Mouse (Mus musculus): ENCODE measurements around the gene Ppp1ca. TPM values are rescaled to one million over a fixed set of nuclear protein-coding genes. Genes with fewer than 3 reads are reported as not detected.

Ppp1ca gene
- total and polyA plus RNA-seq, 2 experiments from 2014 or later: 738 to 808 TPM

DNA sequence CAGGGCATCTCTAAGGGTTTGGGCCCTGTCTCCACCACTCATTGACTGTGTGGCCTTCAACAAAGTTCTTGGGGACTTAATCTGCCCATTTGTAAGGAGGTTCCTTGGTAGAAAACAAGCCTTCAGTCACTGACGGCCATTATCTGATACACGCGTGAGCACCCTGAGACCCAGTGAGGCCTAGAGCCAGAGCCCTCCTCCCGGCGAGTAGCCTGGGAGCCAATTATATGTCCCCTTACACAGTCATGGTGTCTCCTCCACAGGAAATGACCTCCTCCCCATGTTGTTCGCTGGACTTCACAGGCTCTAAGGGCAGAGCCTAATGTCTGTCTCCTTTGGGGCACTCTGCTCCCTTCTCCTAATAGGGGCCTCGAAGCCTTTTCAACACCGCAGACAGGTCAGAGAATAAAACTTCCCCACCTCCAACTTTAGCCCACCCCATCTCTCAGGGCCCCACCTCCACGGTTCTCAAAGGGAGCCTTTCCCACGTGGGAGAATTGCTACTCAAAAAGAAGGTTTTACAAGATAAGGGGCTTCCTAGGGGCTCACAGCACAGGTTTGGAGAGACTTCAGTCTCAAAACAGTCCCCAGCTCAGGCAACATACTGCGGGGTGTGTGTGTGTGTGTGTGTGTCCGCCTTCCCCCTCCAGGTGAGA lies 45.4 kb upstream of the Ppp1ca start:
- H3K36me3 ChIP-seq (replicated peaks; ENCODE audit: control insufficient read depth, insufficient read depth, low read length): peaks cover 12% of the 10 kb centered on the region
- H3K4me3 ChIP-seq (ENCODE audit: low read depth, low read length): no peak overlapping the region
- no peaks in the 10 kb centered on the region for H3K9me3 ChIP-seq (replicated peaks; ENCODE audit: control insufficient read depth, low read length)
- H3K27ac ChIP-seq (ENCODE audit: low read depth): no peak overlapping the region
- H3K27me3 ChIP-seq (ENCODE audit: control insufficient read depth, insufficient read depth, low read length): no peaks in the 10 kb centered on the region
- DNase-seq (ENCODE audit: low spot score) (no peak), ATAC-seq (ENCODE audit: insufficient read depth, low read depth) (no peak)
- WGBS: 58% methylated on average over 12 of the region's 12 CpGs
- H3K9ac ChIP-seq (replicated peaks; ENCODE audit: low read depth, low read length): no peak overlapping the region
- H3K4me1 ChIP-seq (ENCODE audit: control insufficient read depth, insufficient read depth): peaks cover 15% of the 10 kb centered on the region
- H3K4me2 ChIP-seq (ENCODE audit: low read depth, low read length): no peak overlapping the region
- TF ChIP-seq CTCF (IDR thresholded peaks at IDR 0.05; ENCODE audit: low read depth) (no peak), EP300 (IDR thresholded peaks at IDR 0.05; ENCODE audit: low read depth) (no peak)

GRCm38 (mm10) chr19:4147022-4147405 lies 44.9 kb upstream of the Ppp1ca start:
- peaks cover 15% of the 10 kb centered on the region for H3K4me1 ChIP-seq (ENCODE audit: control insufficient read depth, insufficient read depth)
- H3K9me3 ChIP-seq (replicated peaks; ENCODE audit: control insufficient read depth, low read length): no peaks in the 10 kb centered on the region
- H3K27ac ChIP-seq (ENCODE audit: low read depth): no peak overlapping the region
- H3K9ac ChIP-seq (replicated peaks; ENCODE audit: low read depth, low read length): no peak overlapping the region
- peaks cover 15% of the 10 kb centered on the region for H3K36me3 ChIP-seq (replicated peaks; ENCODE audit: control insufficient read depth, insufficient read depth, low read length)
- ATAC-seq (ENCODE audit: insufficient read depth, low read depth) (no peak), DNase-seq (ENCODE audit: low spot score) (no peak)
- no peak for TF ChIP-seq CTCF (IDR thresholded peaks at IDR 0.05; ENCODE audit: low read depth)
- no peak for TF ChIP-seq EP300 (IDR thresholded peaks at IDR 0.05; ENCODE audit: low read depth)
- no peak overlapping the region for H3K4me3 ChIP-seq (ENCODE audit: low read depth, low read length)
- H3K4me2 ChIP-seq (ENCODE audit: low read depth, low read length): no peak overlapping the region
- 53% methylated on average over 3 of the region's 3 CpGs for WGBS
- no peaks in the 10 kb centered on the region for H3K27me3 ChIP-seq (ENCODE audit: control insufficient read depth, insufficient read depth, low read length)

DNA sequence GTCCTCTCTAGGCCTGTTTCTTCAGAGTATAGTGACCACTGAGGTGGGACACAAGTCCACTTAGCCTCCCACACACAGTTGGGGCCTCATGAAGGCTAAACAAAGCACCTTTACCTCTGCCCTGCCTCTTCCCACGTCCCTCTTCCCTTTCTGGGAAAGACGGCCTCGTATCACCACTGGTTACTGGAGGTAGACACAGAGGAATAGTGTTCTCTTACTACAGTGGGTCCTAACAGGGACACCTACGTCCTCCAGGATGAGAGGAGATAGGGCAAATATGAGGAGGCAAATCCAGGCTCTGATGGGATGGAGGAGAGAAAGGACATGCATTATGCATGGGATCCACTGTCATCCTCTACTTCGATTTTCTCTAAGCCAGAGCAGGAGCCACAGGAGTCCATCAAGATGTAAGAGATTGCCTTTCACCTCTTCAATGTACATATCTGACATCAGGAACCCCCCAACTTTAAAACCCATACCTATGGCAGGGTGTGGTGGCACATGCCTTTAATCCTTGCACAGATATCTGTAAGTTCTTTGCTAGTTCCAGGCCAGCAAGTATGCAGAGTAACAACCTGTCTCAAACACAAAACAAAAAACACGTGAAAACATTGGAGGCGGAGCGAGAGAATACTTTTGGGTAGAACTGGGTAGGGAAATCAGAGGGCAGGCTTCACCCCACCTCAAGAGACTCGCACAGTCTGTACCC lies 43.9 kb upstream of the Ppp1ca start:
- peak overlapping the region; percentile 97 for H3K4me3 ChIP-seq (ENCODE audit: low read depth, low read length)
- H3K4me2 ChIP-seq (ENCODE audit: low read depth, low read length): peak overlapping the region; percentile 88
- H3K27me3 ChIP-seq (ENCODE audit: control insufficient read depth, insufficient read depth, low read length): no peaks in the 10 kb centered on the region
- ATAC-seq (ENCODE audit: insufficient read depth, low read depth): no peak
- peak overlapping the region; percentile 96; the same call in 1 of the 2 replicates for H3K9ac ChIP-seq (replicated peaks; ENCODE audit: low read depth, low read length)
- H3K36me3 ChIP-seq (replicated peaks; ENCODE audit: control insufficient read depth, insufficient read depth, low read length): peaks cover 25% of the 10 kb centered on the region
- DNase-seq (ENCODE audit: low spot score): no peak
- no peak for TF ChIP-seq CTCF (IDR thresholded peaks at IDR 0.05; ENCODE audit: low read depth)
- no peak for TF ChIP-seq EP300 (IDR thresholded peaks at IDR 0.05; ENCODE audit: low read depth)
- 42% methylated on average over 9 of the region's 9 CpGs for WGBS
- H3K9me3 ChIP-seq (replicated peaks; ENCODE audit: control insufficient read depth, low read length): no peaks in the 10 kb centered on the region
- peaks cover 20% of the 10 kb centered on the region for H3K4me1 ChIP-seq (ENCODE audit: control insufficient read depth, insufficient read depth)
- H3K27ac ChIP-seq (ENCODE audit: low read depth): peak overlapping the region; percentile 89

DNA sequence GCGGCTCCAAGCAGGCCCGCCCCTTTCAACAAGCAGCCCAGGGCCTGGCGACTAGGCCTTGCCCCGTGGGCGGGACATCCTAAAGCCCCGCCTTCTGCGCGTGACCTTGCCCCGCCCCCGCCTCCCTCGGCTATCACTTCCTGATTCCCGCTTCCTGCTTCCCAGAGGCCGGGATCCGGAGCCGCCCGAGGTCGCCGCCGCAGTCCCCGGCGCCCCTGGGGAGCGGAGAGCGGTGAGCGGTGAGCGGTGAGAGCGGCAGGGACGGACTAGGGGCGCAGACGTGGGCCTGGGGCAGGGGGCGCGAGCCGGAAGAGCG lies 43.4 kb upstream of the Ppp1ca start, which contains the start of gene Coro1b:
Coro1b (plus strand) TSS at position 129 of the 316 bp plus-strand sequence.
- no peaks in the 10 kb centered on the region for H3K9me3 ChIP-seq (replicated peaks; ENCODE audit: control insufficient read depth, low read length)
- H3K27ac ChIP-seq (ENCODE audit: low read depth): peak within 1 kb of the TSS; percentile 89
- TF ChIP-seq EP300 (IDR thresholded peaks at IDR 0.05; ENCODE audit: low read depth): peak; percentile 80
- no peak for TF ChIP-seq CTCF (IDR thresholded peaks at IDR 0.05; ENCODE audit: low read depth)
- peak within 1 kb of the TSS; percentile 96 for H3K9ac ChIP-seq (replicated peaks; ENCODE audit: low read depth, low read length)
- peaks cover 21% of the 10 kb centered on the region for H3K4me1 ChIP-seq (ENCODE audit: control insufficient read depth, insufficient read depth)
- WGBS: 0% methylated on average over 30 of the region's 33 CpGs
- DNase-seq (ENCODE audit: low spot score) (peak; percentile 93), ATAC-seq (ENCODE audit: insufficient read depth, low read depth) (peak; percentile 94)
- H3K36me3 ChIP-seq (replicated peaks; ENCODE audit: control insufficient read depth, insufficient read depth, low read length): peaks cover 28% of the 10 kb centered on the region
- no peaks in the 10 kb centered on the region for H3K27me3 ChIP-seq (ENCODE audit: control insufficient read depth, insufficient read depth, low read length)
- H3K4me3 ChIP-seq (ENCODE audit: low read depth, low read length): peak within 1 kb of the TSS; percentile 97
- H3K4me2 ChIP-seq (ENCODE audit: low read depth, low read length): peak within 1 kb of the TSS; percentile 88

DNA sequence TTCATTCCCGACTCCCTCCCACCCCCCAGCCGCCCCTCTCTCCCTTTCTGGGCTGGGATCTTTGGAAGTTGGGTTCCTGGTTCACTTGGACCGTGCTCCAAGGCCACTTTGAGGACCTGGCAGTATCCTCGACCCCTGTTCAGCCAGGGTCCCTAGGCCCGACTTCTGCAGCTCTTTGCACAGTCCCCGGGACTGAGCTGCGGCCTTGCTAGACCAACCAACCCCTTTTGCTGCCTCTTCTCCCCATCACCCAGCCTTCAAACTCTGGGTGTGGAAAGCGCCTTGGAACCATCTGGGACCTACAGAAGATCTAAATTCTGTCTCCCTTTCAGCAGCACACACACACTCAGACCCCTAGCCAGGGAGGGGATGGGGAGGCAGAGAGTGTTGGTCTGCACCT lies 43.0 kb upstream of the Ppp1ca start:
- peaks cover 21% of the 10 kb centered on the region for H3K4me1 ChIP-seq (ENCODE audit: control insufficient read depth, insufficient read depth)
- peak overlapping the region; percentile 89 for H3K27ac ChIP-seq (ENCODE audit: low read depth)
- WGBS: 3% methylated on average over 7 of the region's 8 CpGs
- ATAC-seq (ENCODE audit: insufficient read depth, low read depth) (peak; percentile 13; the same call in 1 of the 2 replicates), DNase-seq (ENCODE audit: low spot score) (no peak)
- H3K9me3 ChIP-seq (replicated peaks; ENCODE audit: control insufficient read depth, low read length): no peaks in the 10 kb centered on the region
- H3K27me3 ChIP-seq (ENCODE audit: control insufficient read depth, insufficient read depth, low read length): no peaks in the 10 kb centered on the region
- peak overlapping the region; percentile 88 for H3K4me2 ChIP-seq (ENCODE audit: low read depth, low read length)
- H3K36me3 ChIP-seq (replicated peaks; ENCODE audit: control insufficient read depth, insufficient read depth, low read length): peaks cover 32% of the 10 kb centered on the region
- TF ChIP-seq EP300 (IDR thresholded peaks at IDR 0.05; ENCODE audit: low read depth) (no peak), CTCF (IDR thresholded peaks at IDR 0.05; ENCODE audit: low read depth) (no peak)
- peak overlapping the region; percentile 97 for H3K4me3 ChIP-seq (ENCODE audit: low read depth, low read length)
- peak overlapping the region; percentile 96 for H3K9ac ChIP-seq (replicated peaks; ENCODE audit: low read depth, low read length)

Data from heart, postnatal 0 days (tissue).